Mouse (Mus musculus) T-helper 17 cell (primary cell): ENCODE measurements around the gene Olfr1394.

Experiments
- in situ Hi-C, 2 experiments: fragments of 300-600 bp; cut with MboI, MseI; formaldehyde crosslinking; loops; 1 replicate in 1 of 2; 2 replicates in 1 of 2; pipeline ENCODE4 v1.15.1; 2025; ENCODE audit warnings: high pct_unique_total_duplicates in 2 of 2

Gene Olfr1394

DNA sequence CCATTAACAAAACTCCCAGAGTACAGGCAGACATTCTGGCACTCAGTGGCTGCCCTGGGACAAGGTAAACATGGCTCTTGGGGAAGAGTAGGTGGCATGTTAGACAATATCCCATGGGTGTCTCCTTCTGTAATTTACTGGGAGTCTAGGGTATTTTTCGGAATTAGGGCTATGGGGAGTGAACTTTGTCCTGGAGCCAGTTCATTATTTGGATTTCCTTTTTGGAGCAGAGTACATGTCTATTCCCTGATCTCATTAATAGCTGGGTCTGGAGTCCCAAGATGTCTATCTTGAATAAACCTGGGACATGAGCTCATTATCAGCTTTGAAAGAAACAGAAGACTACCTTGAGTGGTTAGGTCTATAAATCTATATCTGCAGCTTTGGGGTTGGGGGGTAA lies at the start of gene Olfr1394:
TSS of gene Olfr1394 (plus strand) at position 301 of the 400 bp plus-strand sequence.
- in situ Hi-C loops, result no loop called here

GRCm38 (mm10) chr11:49105752-49106151 lies 48.4 kb upstream of the Olfr1394 start:
- in situ Hi-C loops, result loop anchor here in 1 of 2 experiments (5.0 kb wide), 2 partner anchors 162 to 233 kb away; partner anchors contain the start of gene Irgm1

- in situ Hi-C loops, result loop anchor here in 1 of 2 experiments (5.0 kb wide), 2 partner anchors 159 to 236 kb away; partner anchors contain the start of gene Irgm1
Measured at GRCm38 (mm10) chr11:49107650-49108537, 46.3 kb upstream of the Olfr1394 start.

- in situ Hi-C loops, result loop anchor here in 1 of 2 experiments (5.0 kb wide), 2 partner anchors 158 to 237 kb away; partner anchors contain the start of gene Irgm1
Measured at GRCm38 (mm10) chr11:49108833-49109232, 45.3 kb upstream of the Olfr1394 start.

GRCm38 (mm10) chr11:49111000-49111399 lies 43.2 kb upstream of the Olfr1394 start:
- in situ Hi-C loops, result loop anchor here in 1 of 2 experiments (5.0 kb wide), 2 partner anchors 71 to 136 kb away; no protein-coding TSS in a partner anchor

- in situ Hi-C loops, result loop anchor here in 1 of 2 experiments (5.0 kb wide), 2 partner anchors 70 to 135 kb away; no protein-coding TSS in a partner anchor
Measured at GRCm38 (mm10) chr11:49112624-49113219, 41.5 kb upstream of the Olfr1394 start.

DNA sequence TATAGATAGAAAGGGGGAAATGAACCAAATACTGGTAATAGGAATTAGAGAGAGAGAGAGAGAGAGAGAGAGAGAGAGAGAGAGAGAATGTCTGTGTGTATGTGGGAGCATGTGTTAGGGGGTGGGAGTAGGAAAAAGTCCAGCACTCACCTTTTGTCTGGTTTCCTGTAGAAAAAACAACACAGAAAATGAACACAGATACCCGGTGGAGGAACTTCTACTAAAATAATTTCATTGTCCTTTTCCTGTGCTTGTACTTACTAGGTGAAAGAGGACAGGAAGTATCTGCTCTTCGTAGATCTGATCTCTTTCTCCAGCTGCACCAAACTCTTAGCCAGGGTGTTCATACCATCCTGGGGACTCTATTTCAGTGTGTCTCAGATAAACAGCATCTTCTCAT lies 40.0 kb upstream of the Olfr1394 start:
- in situ Hi-C loops, result loop anchor here in 1 of 2 experiments (5.0 kb wide), 2 partner anchors 68 to 133 kb away; no protein-coding TSS in a partner anchor

GRCm38 (mm10) chr11:49114774-49115173 lies 39.4 kb upstream of the Olfr1394 start, which contains the start of gene Olfr1396:
Olfr1396 (minus strand) TSS chr11:49114874.
- in situ Hi-C loops, result loop anchor here (5.0 kb wide), 4 partner anchors 68 to 527 kb away; no protein-coding TSS in a partner anchor

DNA sequence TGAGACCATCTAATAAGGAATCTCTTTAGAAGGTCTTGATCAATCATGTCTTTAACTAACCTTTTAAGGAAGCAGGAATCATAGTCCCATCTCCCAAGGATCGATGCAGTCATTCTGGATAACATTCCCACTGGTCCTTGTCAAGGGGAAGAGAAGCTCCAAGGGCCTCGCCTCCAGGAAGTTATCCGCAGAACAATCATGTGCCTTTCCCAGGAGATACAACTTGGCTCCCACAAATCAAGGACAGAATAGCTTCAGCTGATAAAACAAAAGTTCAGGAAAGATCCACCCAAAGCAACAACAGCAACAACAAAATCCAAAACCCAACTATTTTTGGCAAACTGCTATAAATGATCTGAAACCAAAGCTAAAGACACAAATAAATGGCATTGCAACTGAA lies 34.5 kb upstream of the Olfr1394 start:
- in situ Hi-C loops, result loop anchor here (5.0 kb wide), 2 partner anchors 143 to 532 kb away; no protein-coding TSS in a partner anchor

GRCm38 (mm10) chr11:49124169-49124568 lies 30.0 kb upstream of the Olfr1394 start:
- in situ Hi-C loops, result no loop called here

GRCm38 (mm10) chr11:49141974-49142373 lies 12.2 kb upstream of the Olfr1394 start, which contains the start of gene Olfr1395:
Olfr1395 (plus strand) TSS chr11:49142274.
- in situ Hi-C loops, result loop anchor here (10.0 to 25.0 kb wide), 2 partner anchors 717 to 1080 kb away; no protein-coding TSS in a partner anchor

DNA sequence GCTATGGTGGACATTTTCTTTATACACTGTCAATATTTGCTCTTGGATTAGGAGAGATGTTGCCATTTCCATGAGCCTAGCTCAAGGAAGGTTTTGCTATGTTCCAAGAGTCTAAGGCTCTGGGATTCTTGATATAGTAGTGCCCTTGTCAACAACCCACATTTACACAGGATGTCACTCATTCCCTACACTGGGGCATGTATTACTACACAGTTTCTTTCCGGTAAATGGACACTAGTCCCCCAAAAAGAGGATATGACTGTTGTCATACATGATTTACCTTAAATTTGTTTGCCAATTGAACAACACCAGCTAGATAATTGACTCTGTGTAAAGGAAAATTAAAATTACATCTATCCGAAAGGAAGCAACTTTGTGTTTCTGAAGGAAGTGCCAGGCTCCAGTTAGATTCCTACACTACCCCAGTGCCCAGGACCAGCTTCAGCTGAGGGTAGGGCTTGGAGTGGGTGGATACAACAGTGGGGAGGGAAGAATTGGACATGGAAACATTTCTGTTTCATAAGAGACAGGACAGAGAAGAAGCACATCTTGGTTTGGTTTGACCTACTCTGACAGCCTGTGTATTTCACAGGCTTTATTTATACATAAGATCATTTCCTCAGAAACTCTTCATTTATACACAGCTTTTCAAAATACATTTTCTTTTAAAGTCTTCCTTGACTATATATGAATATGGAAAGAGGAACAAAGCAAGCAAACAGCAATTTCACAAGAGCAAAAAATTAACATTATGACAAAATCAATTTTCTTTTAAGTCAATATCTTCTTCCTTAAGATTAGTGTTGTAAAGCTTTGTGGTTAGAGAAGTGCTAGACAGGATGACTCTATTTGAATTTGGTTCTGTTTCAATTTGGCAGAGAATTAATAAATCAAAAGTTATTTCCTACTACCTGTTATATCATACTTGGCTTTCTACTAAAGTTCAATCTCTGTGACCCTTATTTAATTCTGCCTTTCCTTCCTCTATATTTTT lies 2.9 kb downstream of the Olfr1394 start:
- in situ Hi-C loops, result no loop called here

- in situ Hi-C loops, result no loop called here
Measured at GRCm38 (mm10) chr11:49168839-49169611, 14.8 kb downstream of the Olfr1394 start.

DNA sequence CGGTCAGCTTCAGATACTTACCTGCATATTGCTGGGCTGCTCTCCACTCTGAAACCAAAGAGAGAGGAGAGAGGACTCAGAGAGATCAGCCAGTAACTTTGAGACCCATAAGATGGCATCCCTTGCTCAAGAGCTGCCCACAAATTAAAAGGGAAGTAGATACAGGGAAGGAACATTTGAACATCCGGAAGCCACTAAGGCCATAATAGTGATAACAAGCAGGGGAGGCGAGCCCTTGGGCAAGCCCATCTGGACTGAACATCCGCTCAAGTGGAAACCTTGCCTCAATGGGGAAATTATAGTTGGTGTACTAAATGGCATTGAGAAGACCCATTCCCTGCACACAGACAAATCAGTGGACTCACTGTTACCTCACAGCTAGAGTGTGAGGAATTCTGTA lies 16.4 kb downstream of the Olfr1394 start:
- in situ Hi-C loops, result no loop called here

DNA sequence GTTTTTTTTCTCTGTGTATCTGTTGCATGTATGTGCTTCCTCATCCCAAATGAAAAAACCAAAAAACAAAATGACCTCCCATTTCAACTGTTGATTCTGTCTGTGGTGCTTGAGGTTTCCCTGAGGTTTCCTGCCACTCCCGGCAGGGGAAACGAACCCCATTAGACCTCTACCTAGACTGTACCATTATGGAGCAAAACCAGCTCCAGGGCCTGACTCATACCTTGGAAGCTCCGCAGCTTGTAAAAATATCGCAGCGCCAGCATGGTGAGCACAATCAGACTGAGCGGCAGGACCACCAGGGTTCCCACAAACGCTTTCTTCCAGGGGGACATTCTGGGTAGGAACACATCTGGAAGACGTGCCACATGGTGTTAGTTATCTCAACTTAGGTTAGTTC lies 21.2 kb downstream of the Olfr1394 start:
- in situ Hi-C loops, result loop anchor here in 1 of 2 experiments (25.0 kb wide), 1 partner anchor 237 kb away; the partner anchor contains the start of gene Olfr1389

DNA sequence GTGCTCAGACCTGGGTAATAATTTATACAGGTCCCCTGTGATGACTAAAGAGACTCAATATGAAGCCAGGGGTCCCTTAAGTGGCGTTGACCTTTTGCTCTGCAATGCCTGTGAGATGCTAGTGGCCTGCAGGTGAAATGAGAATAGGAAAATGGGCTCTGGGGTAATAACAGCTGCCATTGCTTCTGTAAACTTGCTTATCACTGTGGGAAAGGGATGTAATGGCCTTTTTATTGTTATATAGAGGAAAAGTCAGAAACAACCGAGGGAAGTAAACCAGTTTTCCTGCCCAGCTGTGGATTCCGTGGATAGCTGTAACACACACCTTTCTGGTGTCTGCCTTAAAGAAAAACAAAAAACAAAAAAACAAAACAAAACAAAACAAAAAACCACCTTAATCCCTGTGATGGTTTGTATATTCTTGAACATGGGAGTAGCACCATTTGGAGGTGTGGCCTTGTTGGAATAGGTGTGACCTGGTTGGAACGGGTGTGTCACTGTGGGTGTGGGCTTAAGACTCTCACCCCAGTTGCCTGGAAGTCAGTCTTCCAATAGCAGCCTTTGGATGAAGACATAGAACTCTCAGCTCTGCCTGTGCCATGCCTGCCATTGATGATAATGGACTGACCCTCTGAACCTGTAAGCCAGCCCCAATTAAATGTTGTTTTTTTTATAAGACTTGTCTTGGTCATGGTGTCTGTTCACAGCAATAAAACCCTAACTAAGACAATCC lies 22.0 kb downstream of the Olfr1394 start:
- in situ Hi-C loops, result loop anchor here in 1 of 2 experiments (25.0 kb wide), 1 partner anchor 236 kb away; the partner anchor contains the start of gene Olfr1389

- in situ Hi-C loops, result loop anchor here (5.0 to 25.0 kb wide), 3 partner anchors 71 to 232 kb away; partner anchors contain the start of genes Olfr1389 (in 1 of the 2) and Olfr1396 (in 1 of the 2)
Measured at GRCm38 (mm10) chr11:49183172-49183571, 29.0 kb downstream of the Olfr1394 start.

DNA sequence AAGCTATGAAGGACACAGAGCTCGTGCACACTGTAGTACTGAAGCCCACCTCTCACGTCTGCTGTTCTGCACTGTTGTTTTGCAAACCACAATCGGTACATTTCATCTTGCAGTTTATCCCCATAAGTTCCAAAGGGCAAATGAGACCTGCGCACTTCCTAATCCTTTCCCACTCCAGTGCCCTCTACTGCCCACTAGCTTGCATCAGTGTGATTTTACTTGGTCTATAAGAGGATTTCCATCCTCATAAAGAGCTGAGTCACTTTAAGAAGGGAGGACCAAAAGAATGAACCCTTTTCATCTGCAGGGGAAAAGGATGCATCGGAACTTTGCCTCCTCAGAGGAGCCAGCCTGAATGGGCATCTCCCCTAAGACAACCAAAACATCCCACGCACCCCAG lies 32.3 kb downstream of the Olfr1394 start:
- in situ Hi-C loops, result loop anchor here (5.0 to 25.0 kb wide), 3 partner anchors 76 to 228 kb away; partner anchors contain the start of gene Olfr1389 (in 1 of the 2)
